9 mouse cellular contexts compared by ENCODE assay signal in genomic region chr14:103088624-103089023, GRCm38 (mm10). TPM values are rescaled to one million over a fixed set of nuclear protein-coding genes. Genes with fewer than 3 reads are reported as not detected.
A peak's percentile ranks its signal among the peaks of the same experiment; 100 is the strongest.
DNase-seq lines count a peak whose midpoint lies in the region; ATAC-seq lines count a peak whose summit lies in the region.
"Had no signal": no experiment of that assay in that cellular context is flagged by ENCODE, and none has a peak within 500 bp of the region (broad histone marks: within the 10 kb centered on the region; RNA-seq: fewer than 3 reads in every experiment).

No protein-coding gene starts in this region.

- H3K9ac ChIP-seq in hindbrain, embryonic 11.5 days (ENCODE audit: low read depth, low read length): no peak overlapping the region
- no peak overlapping the region for H3K9ac ChIP-seq in hindbrain, embryonic 13.5 days
- no peak overlapping the region for H3K9ac ChIP-seq in embryonic facial prominence, embryonic 14.5 days (ENCODE audit: low read depth, low read length)
- H3K9ac ChIP-seq in forebrain, embryonic 15.5 days (replicated peaks): no peak overlapping the region
- H3K9ac ChIP-seq: limb, embryonic 13.5 days had no signal

- DNase-seq in hindbrain, embryonic 11.5 days (ENCODE audit: low spot score): peak; percentile 72
- DNase-seq in CD4-positive, CD25-positive, alpha-beta regulatory T cell, adult 2 months (ENCODE audit: low read depth, low spot score): peak; percentile 76
- peak; percentile 73 for DNase-seq in adrenal gland, postnatal 14 days
- DNase-seq in embryonic facial prominence, embryonic 14.5 days (ENCODE audit: low spot score): peak; percentile 39
- DNase-seq in kidney, postnatal 36 days: peak; percentile 67 to 70
- peak; percentile 54 for DNase-seq in natural killer cell, adult 2 months (ENCODE audit: low spot score in 2 of 2)

- H3K4me2 ChIP-seq in hindbrain, embryonic 11.5 days (replicated peaks; ENCODE audit: low read depth, low read length): no peak overlapping the region
- H3K4me2 ChIP-seq in hindbrain, embryonic 13.5 days: no peak overlapping the region
- no peak overlapping the region for H3K4me2 ChIP-seq in embryonic facial prominence, embryonic 14.5 days (ENCODE audit: low read depth, low read length)
- H3K4me2 ChIP-seq in forebrain, embryonic 15.5 days (replicated peaks): no peak overlapping the region
- H3K4me2 ChIP-seq: limb, embryonic 13.5 days had no signal

- no peaks in the 10 kb centered on the region for H3K4me1 ChIP-seq in hindbrain, embryonic 11.5 days (replicated peaks; ENCODE audit: control insufficient read depth, insufficient read depth, low read length)
- H3K4me1 ChIP-seq in hindbrain, embryonic 13.5 days (replicated peaks): peaks cover 4% of the 10 kb centered on the region
- no peaks in the 10 kb centered on the region for H3K4me1 ChIP-seq in embryonic facial prominence, embryonic 14.5 days (ENCODE audit: control insufficient read depth, insufficient read depth, low read length)
- peaks cover 7% of the 10 kb centered on the region for H3K4me1 ChIP-seq in forebrain, embryonic 15.5 days

- no peak overlapping the region for H3K27ac ChIP-seq in hindbrain, embryonic 11.5 days (ENCODE audit: low read depth, low read length)
- H3K27ac ChIP-seq in hindbrain, embryonic 13.5 days: no peak overlapping the region
- no peak overlapping the region for H3K27ac ChIP-seq in embryonic facial prominence, embryonic 14.5 days (replicated peaks; ENCODE audit: low read depth, low read length)
- no peak overlapping the region for H3K27ac ChIP-seq in forebrain, embryonic 15.5 days (replicated peaks)
- H3K27ac ChIP-seq: limb, embryonic 13.5 days had no signal

- no peak overlapping the region for H3K4me3 ChIP-seq in hindbrain, embryonic 11.5 days (ENCODE audit: low read depth, low read length)
- H3K4me3 ChIP-seq in hindbrain, embryonic 13.5 days: no peak overlapping the region
- H3K4me3 ChIP-seq in embryonic facial prominence, embryonic 14.5 days (ENCODE audit: low read depth, low read length): no peak overlapping the region
- no peak overlapping the region for H3K4me3 ChIP-seq in forebrain, embryonic 15.5 days
- H3K4me3 ChIP-seq: limb, embryonic 13.5 days had no signal

- H3K36me3 ChIP-seq in hindbrain, embryonic 11.5 days (ENCODE audit: control insufficient read depth, insufficient read depth, low read length): no peaks in the 10 kb centered on the region; the same call in 1 of the 2 replicates
- peaks cover 66% of the 10 kb centered on the region for H3K36me3 ChIP-seq in hindbrain, embryonic 13.5 days
- H3K36me3 ChIP-seq in embryonic facial prominence, embryonic 14.5 days (ENCODE audit: control insufficient read depth, insufficient read depth, low read length): peaks cover 77% of the 10 kb centered on the region
- peaks cover 49% of the 10 kb centered on the region for H3K36me3 ChIP-seq in forebrain, embryonic 15.5 days

- ATAC-seq in hindbrain, embryonic 11.5 days (ENCODE audit: low FRiP score): no peak
- ATAC-seq in hindbrain, embryonic 13.5 days (ENCODE audit: low FRiP score): no peak
- no peak for ATAC-seq in embryonic facial prominence, embryonic 14.5 days (ENCODE audit: low read depth)
- no peak for ATAC-seq in forebrain, embryonic 15.5 days (replicated peaks)

- no peaks in the 10 kb centered on the region for H3K9me3 ChIP-seq in hindbrain, embryonic 11.5 days (ENCODE audit: control insufficient read depth, low read length)
- no peaks in the 10 kb centered on the region for H3K9me3 ChIP-seq in hindbrain, embryonic 13.5 days
- no peaks in the 10 kb centered on the region for H3K9me3 ChIP-seq in embryonic facial prominence, embryonic 14.5 days (ENCODE audit: control insufficient read depth, low read length)
- H3K9me3 ChIP-seq in forebrain, embryonic 15.5 days: no peaks in the 10 kb centered on the region
- H3K9me3 ChIP-seq: limb, embryonic 13.5 days had no signal

- H3K27me3 ChIP-seq in hindbrain, embryonic 11.5 days (ENCODE audit: control insufficient read depth, insufficient read depth, low read length): no peaks in the 10 kb centered on the region
- no peaks in the 10 kb centered on the region for H3K27me3 ChIP-seq in hindbrain, embryonic 13.5 days
- no peaks in the 10 kb centered on the region for H3K27me3 ChIP-seq in embryonic facial prominence, embryonic 14.5 days (replicated peaks; ENCODE audit: control insufficient read depth, insufficient read depth, low read length)
- H3K27me3 ChIP-seq in forebrain, embryonic 15.5 days: no peaks in the 10 kb centered on the region
- H3K27me3 ChIP-seq: limb, embryonic 13.5 days had no signal

- 77% methylated on average over 6 of the region's 6 CpGs for WGBS in hindbrain, embryonic 11.5 days
- WGBS in hindbrain, embryonic 13.5 days: 73% methylated on average over 6 of the region's 6 CpGs
- WGBS in embryonic facial prominence, embryonic 14.5 days: 73% methylated on average over 6 of the region's 6 CpGs
- WGBS in forebrain, embryonic 15.5 days: 74% methylated on average over 6 of the region's 6 CpGs

RNA-seq across cellular contexts. Expression of gene Fbxl3, which starts 10.7 kb away (rescaled TPM):
- 25.7 and 30.9 TPM in 2 replicates for polyA plus RNA-seq in hindbrain, embryonic 11.5 days (2014; fragmentation: Nextera tagmentation; extraction: Ambion mirVana)
- polyA plus RNA-seq in hindbrain, embryonic 13.5 days (2015; fragmentation: Nextera tagmentation; extraction: Ambion mirVana): 22.4 and 23.8 TPM in 2 replicates
- total RNA-seq in adrenal gland, postnatal 14 days (2021): 69.7 and 89.3 TPM in 2 replicates
- polyA plus RNA-seq in embryonic facial prominence, embryonic 14.5 days (2014; fragmentation: Nextera tagmentation; extraction: Ambion mirVana): 34.1 and 35.0 TPM in 2 replicates
- polyA plus RNA-seq in forebrain, embryonic 15.5 days (2015; fragmentation: Nextera tagmentation; extraction: Ambion mirVana): 25.2 and 30.3 TPM in 2 replicates

RNA-seq across cellular contexts. Expression of gene Cln5, which starts 18.6 kb away (rescaled TPM):
- polyA plus RNA-seq in hindbrain, embryonic 11.5 days (2014; fragmentation: Nextera tagmentation; extraction: Ambion mirVana): 29.3 and 32.2 TPM in 2 replicates
- 15.0 and 15.2 TPM in 2 replicates for polyA plus RNA-seq in hindbrain, embryonic 13.5 days (2015; fragmentation: Nextera tagmentation; extraction: Ambion mirVana)
- total RNA-seq in adrenal gland, postnatal 14 days (2021): 24.1 and 26.0 TPM in 2 replicates
- 34.3 and 34.9 TPM in 2 replicates for polyA plus RNA-seq in embryonic facial prominence, embryonic 14.5 days (2014; fragmentation: Nextera tagmentation; extraction: Ambion mirVana)
- 9.0 and 9.8 TPM in 2 replicates for polyA plus RNA-seq in forebrain, embryonic 15.5 days (2015; fragmentation: Nextera tagmentation; extraction: Ambion mirVana)

RNA-seq across cellular contexts. Expression of gene Acod1, which starts 41.8 kb away (rescaled TPM):
- polyA plus RNA-seq in hindbrain, embryonic 11.5 days (2014; fragmentation: Nextera tagmentation; extraction: Ambion mirVana): not detected in 2 replicates
- polyA plus RNA-seq in hindbrain, embryonic 13.5 days (2015; fragmentation: Nextera tagmentation; extraction: Ambion mirVana): not detected in 2 replicates
- total RNA-seq in adrenal gland, postnatal 14 days (2021): not detected in 2 replicates
- polyA plus RNA-seq in embryonic facial prominence, embryonic 14.5 days (2014; fragmentation: Nextera tagmentation; extraction: Ambion mirVana): 0.06 TPM in 1 of 2 replicates, not detected in the other
- polyA plus RNA-seq in forebrain, embryonic 15.5 days (2015; fragmentation: Nextera tagmentation; extraction: Ambion mirVana): not detected in 2 replicates
- polyA plus RNA-seq: limb, embryonic 13.5 days had no signal
